Mouse (Mus musculus) forebrain, embryonic 16.5 days (tissue): Measurements from ENCODE around the gene Zfp871. TPM values are rescaled to one million over a fixed set of nuclear protein-coding genes. Genes with fewer than 3 reads are reported as not detected.

Experiments
- ATAC-seq: fragments of 200-750 bp; cut with Nextera tagmentation; 2 replicates; pipeline ENCODE4 v1.8.0; 2017; ENCODE audit warnings: mild to moderate bottlenecking, moderate library complexity
- H3K27ac ChIP-seq: fragments of 300-500 bp; sonication (generic); 2 replicates; pipeline ENCODE4 v1.5.1; 2014; ENCODE audit warnings: low read length, control low read depth
- H3K27me3 ChIP-seq: fragments of 300-500 bp; sonication (generic); replicated peaks from 2 replicates; pipeline ENCODE4 v1.6.1; 2014; ENCODE audit warnings: low read length; ENCODE audit not compliant: control insufficient read depth, insufficient read depth
- H3K36me3 ChIP-seq: fragments of 300-500 bp; sonication (generic); 2 replicates; pipeline ENCODE4 v1.6.1; 2014; ENCODE audit not compliant: control insufficient read depth, insufficient read depth
- H3K4me1 ChIP-seq: fragments of 300-500 bp; sonication (generic); replicated peaks from 2 replicates; pipeline ENCODE4 v1.6.1; 2014; ENCODE audit warnings: low read length; ENCODE audit not compliant: control insufficient read depth, insufficient read depth
- H3K4me2 ChIP-seq: fragments of 300-500 bp; sonication (generic); 2 replicates; pipeline ENCODE4 v1.6.1; 2014; ENCODE audit warnings: mild to moderate bottlenecking, low read length, control low read depth
- H3K4me3 ChIP-seq: fragments of 300-500 bp; sonication (generic); replicated peaks from 2 replicates; pipeline ENCODE4 v1.5.1; 2014; ENCODE audit warnings: mild to moderate bottlenecking, low read length, control low read depth
- H3K9ac ChIP-seq: fragments of 300-500 bp; sonication (generic); replicated peaks from 2 replicates; pipeline ENCODE4 v1.6.1; 2014; ENCODE audit warnings: low read depth, low read length, control low read depth
- H3K9me3 ChIP-seq: fragments of 300-500 bp; sonication (generic); 2 replicates; pipeline ENCODE4 v1.6.1; 2016; ENCODE audit warnings: low read length; ENCODE audit not compliant: control insufficient read depth
- WGBS: fragments of 180-500 bp; shearing (Covaris S2); extraction: QIAGEN DNeasy Blood & Tissue Kit; methylation state at CpG from one replicate; pipeline ENCODE4 v1.1.7; 2014; 5-methylcytosine and 5-hydroxymethylcytosine counted together
- polyA plus RNA-seq: library from polyadenylated mRNA; unstranded; fragments of >200 nt; fragmentation: Nextera tagmentation; extraction: Ambion mirVana; gene quantifications from 2 replicates; pipeline ENCODE4 v1.2.1, GENCODE M21; 2015

The Zfp871 gene
- 47.4 and 48.7 TPM in 2 replicates for polyA plus RNA-seq

DNA sequence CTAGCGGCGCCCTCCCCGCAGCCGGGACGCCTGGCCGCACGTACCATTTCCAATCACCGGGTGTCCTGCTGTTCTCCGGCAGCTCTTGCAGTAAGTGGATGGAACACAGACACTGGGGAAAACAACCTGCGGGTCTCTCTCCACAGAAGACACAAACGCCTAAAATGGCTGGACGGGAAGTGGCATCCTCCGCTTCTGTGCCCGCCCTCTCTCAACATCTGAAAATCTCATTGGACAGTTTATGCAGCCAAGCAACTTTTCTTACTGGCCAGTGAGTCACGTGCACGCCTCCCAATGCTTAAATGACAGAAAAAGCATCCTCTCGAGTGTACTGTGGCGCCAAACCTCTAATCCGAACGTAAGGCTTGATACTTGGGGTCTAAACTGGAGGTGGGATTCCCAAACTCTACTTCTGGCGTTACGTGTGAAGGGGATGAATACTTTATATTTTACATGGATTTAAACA is at the start of gene Zfp871:
Gene Zfp871 (minus strand): TSS at position 194 of the 466 bp plus-strand sequence.
- peaks cover 26% of the 10 kb centered on the region for H3K4me1 ChIP-seq
- peak; percentile 100 for ATAC-seq
- peak within 1 kb of the TSS; percentile 68 for H3K4me2 ChIP-seq
- no peaks in the 10 kb centered on the region for H3K27me3 ChIP-seq
- 0% methylated on average over 22 of the region's 22 CpGs for WGBS
- H3K27ac ChIP-seq = peak within 1 kb of the TSS; percentile 91
- peaks cover 9% of the 10 kb centered on the region for H3K36me3 ChIP-seq
- H3K4me3 ChIP-seq = peak within 1 kb of the TSS; percentile 80
- peak within 1 kb of the TSS; percentile 84 for H3K9ac ChIP-seq
- no peaks in the 10 kb centered on the region for H3K9me3 ChIP-seq

DNA sequence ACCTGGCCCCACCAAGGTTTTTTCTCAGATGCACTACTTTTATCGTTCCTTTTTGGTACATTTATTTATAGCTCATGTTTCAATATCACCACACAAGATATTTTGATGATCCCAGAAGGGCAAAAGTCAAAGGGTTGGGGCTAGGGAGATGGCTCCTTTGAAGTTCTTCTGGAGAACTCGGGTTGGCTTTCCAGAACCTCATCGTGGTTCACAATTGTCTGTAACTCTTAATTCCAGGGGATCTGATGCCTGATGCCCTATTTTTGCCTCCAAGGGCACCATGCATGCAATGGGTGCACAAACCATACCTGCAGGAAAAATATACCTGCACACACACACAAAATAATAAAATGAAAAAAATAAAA is 42.3 kb upstream of the Zfp871 start:
- peak overlapping the region; percentile 90 for H3K4me2 ChIP-seq
- no peaks in the 10 kb centered on the region for H3K9me3 ChIP-seq
- peaks cover 4% of the 10 kb centered on the region for H3K36me3 ChIP-seq
- no peak for ATAC-seq
- peak overlapping the region; percentile 94; the same call in 1 of the 2 replicates for H3K9ac ChIP-seq
- H3K4me1 ChIP-seq = peaks cover 7% of the 10 kb centered on the region
- 30% methylated on average over 3 of the region's 3 CpGs for WGBS
- H3K27me3 ChIP-seq = no peaks in the 10 kb centered on the region
- peak overlapping the region; percentile 89 for H3K4me3 ChIP-seq
- H3K27ac ChIP-seq = no peak overlapping the region

DNA sequence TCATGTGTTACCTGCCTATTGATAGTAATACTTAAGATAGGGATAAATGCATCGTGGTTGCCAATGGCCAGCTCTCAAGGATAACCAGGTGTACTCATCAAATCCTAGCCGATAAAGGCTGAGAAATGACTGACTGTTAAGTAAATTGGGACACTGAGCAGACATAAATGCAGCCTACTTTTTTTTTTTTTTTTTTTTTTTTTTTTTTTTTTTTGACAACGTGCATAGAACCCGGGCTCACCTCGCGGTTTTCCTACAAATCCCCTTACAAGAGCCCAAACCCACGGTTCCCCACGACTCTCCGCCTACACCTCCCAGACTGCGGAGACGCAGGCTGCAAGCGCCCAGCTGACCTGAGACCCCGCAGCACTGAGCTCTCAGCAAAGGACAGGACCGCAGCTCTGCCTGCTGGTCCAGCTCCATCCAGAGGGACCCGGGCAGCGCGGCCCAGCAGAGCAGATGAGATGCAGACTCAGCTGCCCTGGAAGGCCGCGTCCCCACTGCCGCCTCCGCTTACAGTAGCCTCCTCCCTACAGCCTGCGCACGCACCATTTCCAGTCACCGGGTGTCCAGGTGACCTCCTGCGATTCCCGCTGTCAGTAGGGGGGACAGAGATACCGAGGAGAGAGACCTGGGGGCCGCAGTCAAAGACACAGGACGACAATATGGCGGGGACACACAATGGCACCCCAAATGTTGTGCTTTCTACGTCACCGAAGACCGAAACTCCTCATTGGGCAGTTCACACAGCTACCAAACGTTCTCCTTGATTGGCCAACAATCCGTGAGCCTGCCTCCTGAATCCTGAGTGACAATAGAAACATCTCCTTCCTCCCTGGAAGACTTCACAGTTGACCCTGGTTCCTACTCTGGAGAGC is 41.7 kb upstream of the Zfp871 start, which contains the start of gene Zfp799:
Gene Zfp799 (minus strand): TSS at position 722 of the 878 bp plus-strand sequence.
- ATAC-seq = peak; percentile 100
- no peaks in the 10 kb centered on the region for H3K9me3 ChIP-seq
- 2% methylated on average over 34 of the region's 35 CpGs for WGBS

DNA sequence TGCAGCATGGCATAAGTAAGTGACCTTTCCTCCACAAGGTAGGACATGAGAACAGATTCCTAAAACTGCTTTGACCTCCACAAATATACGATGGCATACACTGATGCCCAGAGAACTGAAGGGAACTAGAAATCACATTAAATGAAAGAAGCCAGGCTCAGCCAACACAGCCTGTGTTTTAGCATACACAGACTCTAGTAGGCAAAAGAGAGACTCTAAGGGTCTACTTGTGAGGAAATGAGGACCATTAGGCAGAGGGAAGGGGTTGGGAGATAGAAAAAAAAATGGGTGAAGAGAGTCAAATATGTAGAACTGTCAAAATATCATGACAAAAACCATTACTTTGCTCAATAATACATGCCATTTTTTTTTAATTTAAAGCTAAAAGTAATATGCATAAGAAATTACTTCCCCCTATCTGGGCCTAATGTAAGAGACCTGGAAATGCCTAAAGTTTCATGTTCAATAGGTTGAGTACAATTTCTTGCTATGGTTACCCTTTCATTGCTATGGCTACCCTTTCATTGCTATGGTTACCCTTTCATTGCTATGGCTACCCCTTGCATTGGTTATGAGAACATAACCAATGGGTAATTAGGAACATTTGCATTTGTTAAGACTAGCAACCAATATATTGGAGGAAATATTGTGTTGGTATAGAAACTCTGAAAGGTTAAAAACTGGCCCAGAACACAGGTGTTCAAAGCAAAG is 28.1 kb upstream of the Zfp871 start:
- Histone ChIP-seq H3K4me1 (no peaks in the 10 kb centered on the region), H3K27me3 (no peaks in the 10 kb centered on the region), H3K27ac (no peak overlapping the region), H3K4me2 (no peak overlapping the region), H3K9me3 (no peaks in the 10 kb centered on the region), H3K9ac (no peak overlapping the region), H3K36me3 (peaks cover 32% of the 10 kb centered on the region), H3K4me3 (no peak overlapping the region)
- 46% methylated on average over 1 of the region's 1 CpGs for WGBS
- ATAC-seq = peak; percentile 67; the same call in 1 of the 2 replicates

More for the DNA sequence above, 41.7 kb upstream of the Zfp871 start, which contains the start of gene Zfp799:
- Histone ChIP-seq H3K9ac (peak within 1 kb of the TSS; percentile 94), H3K36me3 (peaks cover 6% of the 10 kb centered on the region), H3K27ac (peak within 1 kb of the TSS; percentile 77), H3K4me2 (peak within 1 kb of the TSS; percentile 90), H3K4me3 (peak within 1 kb of the TSS; percentile 89), H3K4me1 (peaks cover 7% of the 10 kb centered on the region), H3K27me3 (no peaks in the 10 kb centered on the region)

DNA sequence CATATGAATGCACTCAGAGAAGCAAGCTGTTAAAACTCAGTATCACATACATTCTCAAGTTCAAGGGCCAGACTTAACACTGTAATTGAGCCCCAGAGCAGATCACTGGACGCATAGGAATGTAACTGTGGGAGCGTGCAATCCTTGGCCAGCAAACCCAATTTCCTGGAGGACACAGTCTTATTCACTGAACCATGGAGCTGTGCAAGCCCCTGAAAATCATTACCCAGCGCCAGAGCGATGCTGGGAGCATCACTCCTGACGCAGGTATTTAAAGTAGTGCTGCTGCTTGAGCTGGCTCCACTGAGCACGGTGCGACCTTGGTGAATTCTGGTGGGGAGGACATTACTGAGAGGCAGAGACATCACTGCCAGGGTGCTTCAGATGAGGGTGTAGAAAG is 26.0 kb upstream of the Zfp871 start:
- H3K9me3 ChIP-seq = no peaks in the 10 kb centered on the region
- no peak overlapping the region for H3K9ac ChIP-seq
- peaks cover 15% of the 10 kb centered on the region for H3K36me3 ChIP-seq
- 86% methylated on average over 7 of the region's 7 CpGs for WGBS
- H3K27me3 ChIP-seq = no peaks in the 10 kb centered on the region
- H3K4me3 ChIP-seq = no peak overlapping the region
- no peak overlapping the region for H3K27ac ChIP-seq
- no peak for ATAC-seq
- 0 out of 2 replicates have a peak, but pooled peaks cover 2% of the 10 kb centered on the region for H3K4me1 ChIP-seq
- H3K4me2 ChIP-seq = no peak overlapping the region

DNA sequence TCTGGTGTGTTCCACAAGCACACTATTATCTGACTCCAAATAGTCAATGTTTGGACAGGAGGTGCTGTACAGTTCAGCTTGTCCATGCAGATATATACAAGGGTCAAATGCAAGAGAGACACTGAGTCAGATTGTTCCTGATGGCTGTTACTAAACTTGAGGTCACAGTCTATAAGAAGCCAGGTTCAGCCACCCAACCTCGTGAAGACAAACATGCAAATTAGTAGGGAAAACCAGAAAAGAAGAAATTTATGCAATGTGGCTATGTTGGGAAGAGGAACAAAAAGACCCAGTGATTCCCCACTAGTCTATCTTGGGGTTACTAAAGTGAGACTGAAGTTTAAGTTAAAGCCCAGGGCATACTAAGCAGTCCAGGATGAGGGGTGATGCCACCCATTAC is 22.6 kb upstream of the Zfp871 start:
- no peak overlapping the region for H3K4me3 ChIP-seq
- 25% methylated on average over 1 of the region's 1 CpGs for WGBS
- no peak for ATAC-seq
- no peaks in the 10 kb centered on the region for H3K27me3 ChIP-seq
- no peaks in the 10 kb centered on the region for H3K9me3 ChIP-seq
- H3K9ac ChIP-seq = no peak overlapping the region
- H3K4me2 ChIP-seq = no peak overlapping the region
- H3K36me3 ChIP-seq = 0 out of 2 replicates have a peak, but pooled peaks cover 2% of the 10 kb centered on the region
- H3K27ac ChIP-seq = no peak overlapping the region
- H3K4me1 ChIP-seq = peaks cover 18% of the 10 kb centered on the region

DNA sequence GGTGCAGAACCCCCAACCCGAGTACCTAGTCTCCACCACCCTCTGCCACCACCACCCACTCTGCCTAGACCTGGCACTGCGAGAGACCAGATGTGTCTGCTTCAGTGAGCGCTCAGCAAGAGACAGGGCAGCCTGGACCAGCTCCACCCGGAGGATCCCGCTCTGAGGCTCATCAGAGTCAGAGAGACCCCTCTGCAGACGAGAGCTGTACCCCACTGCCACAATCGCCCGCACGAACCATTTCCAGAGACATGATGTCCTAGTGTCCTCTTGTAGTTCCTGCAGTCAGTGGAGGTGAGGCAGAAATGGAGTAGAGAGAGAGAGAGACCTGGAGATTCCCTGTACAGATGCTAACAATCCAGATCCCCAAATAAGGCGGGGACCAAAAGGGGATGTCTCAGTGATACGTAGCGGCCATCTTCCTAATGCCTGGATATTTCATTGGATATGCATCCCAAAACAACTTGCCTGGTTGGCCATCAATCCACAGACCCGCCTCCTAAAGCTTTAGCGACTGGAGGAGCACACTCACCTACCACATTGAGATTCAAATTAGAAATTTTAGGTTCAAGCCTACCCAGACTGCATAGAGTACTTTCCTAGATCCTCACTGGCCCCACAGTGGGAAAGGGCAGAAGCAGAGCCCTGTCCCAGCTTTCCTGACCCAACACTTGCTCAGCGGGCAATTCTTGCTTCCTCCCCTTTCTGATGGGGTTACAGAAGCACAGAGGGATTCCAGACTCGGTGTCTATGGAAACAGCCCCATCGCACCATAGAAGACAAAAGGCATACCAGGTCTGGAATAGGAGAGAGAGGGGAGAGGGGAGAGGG is 21.7 kb upstream of the Zfp871 start, which contains the start of gene Zfp811:
Gene Zfp811 (minus strand): TSS at position 388 of the 831 bp plus-strand sequence.
- Histone ChIP-seq H3K4me3 (peak within 1 kb of the TSS; percentile 50), H3K9me3 (no peaks in the 10 kb centered on the region), H3K27me3 (no peaks in the 10 kb centered on the region), H3K4me2 (peak within 1 kb of the TSS; percentile 56), H3K9ac (peak within 1 kb of the TSS; percentile 63), H3K27ac (peak within 1 kb of the TSS; percentile 60), H3K36me3 (no peaks in the 10 kb centered on the region), H3K4me1 (peaks cover 18% of the 10 kb centered on the region)
- 1% methylated on average over 17 of the region's 17 CpGs for WGBS
- ATAC-seq = peak; percentile 94

DNA sequence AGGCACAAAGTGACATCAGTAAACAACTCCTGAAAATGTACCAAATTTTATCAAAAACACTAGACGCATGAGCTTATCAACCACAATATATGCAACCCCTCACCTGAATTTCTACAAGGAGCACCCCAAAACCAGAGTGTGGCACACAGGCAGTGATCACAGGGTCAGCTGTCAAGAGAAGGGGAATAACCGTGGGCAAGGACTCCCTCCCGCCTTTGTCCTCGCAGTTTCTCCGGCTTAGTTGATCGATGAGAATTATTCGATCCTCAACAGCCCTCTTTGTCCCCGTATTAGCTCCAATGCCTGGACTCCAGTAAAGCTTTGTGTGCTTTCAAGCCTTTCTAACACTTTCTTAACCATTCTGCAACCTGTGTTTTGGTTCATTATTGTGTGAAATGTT is 20.8 kb upstream of the Zfp871 start:
- 2% methylated on average over 8 of the region's 8 CpGs for WGBS
- Histone ChIP-seq H3K4me3 (peak overlapping the region; percentile 50), H3K4me1 (peaks cover 18% of the 10 kb centered on the region), H3K27me3 (no peaks in the 10 kb centered on the region), H3K9ac (peak overlapping the region; percentile 63), H3K36me3 (no peaks in the 10 kb centered on the region), H3K4me2 (peak overlapping the region; percentile 56), H3K9me3 (no peaks in the 10 kb centered on the region), H3K27ac (peak overlapping the region; percentile 60)
- ATAC-seq = no peak
